ENCODE assay signal across 8 mouse cellular contexts in the genomic region with DNA sequence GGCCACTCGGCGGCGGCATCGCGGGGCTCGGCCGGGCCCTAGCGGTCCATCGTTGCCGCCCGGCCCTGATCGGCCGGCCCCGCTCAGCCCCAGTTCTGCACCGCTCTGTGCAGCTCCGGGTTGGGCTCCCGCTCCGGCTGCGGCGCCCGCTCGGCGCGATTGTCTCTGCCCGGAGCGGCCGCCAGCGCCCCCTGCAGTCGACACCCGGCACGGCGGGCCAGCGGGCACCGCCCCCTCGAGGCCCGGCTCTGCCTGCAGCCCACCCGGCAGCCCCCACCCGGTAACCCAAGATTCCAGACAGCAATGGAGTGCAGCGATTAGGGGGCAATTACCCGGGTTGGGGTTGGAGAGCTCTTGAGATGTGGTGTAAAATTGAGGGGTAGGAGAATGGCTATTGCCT. TPM values are rescaled to one million over a fixed set of nuclear protein-coding genes. Genes with fewer than 3 reads are reported as not detected.
DNase-seq lines count a peak whose midpoint lies in the region; ATAC-seq lines count a peak whose summit lies in the region.

A gene (minus strand): TSS at position 186 of the 400 bp plus-strand sequence.

- peak within 1 kb of the TSS; percentile 90 for H3K27ac ChIP-seq in limb, embryonic 12.5 days
- peak within 1 kb of the TSS; percentile 97 for H3K27ac ChIP-seq in midbrain, embryonic 12.5 days (replicated peaks)
- peak within 1 kb of the TSS; percentile 94 for H3K27ac ChIP-seq in stomach, embryonic 15.5 days

- no peaks in the 10 kb centered on the region for H3K9me3 ChIP-seq in limb, embryonic 12.5 days
- H3K9me3 ChIP-seq in midbrain, embryonic 12.5 days: no peaks in the 10 kb centered on the region
- H3K9me3 ChIP-seq in stomach, embryonic 15.5 days: no peaks in the 10 kb centered on the region

- intact Hi-C loops in gastrocnemius, postnatal 36 days (cut with DNase I): no loop called here

- H3K9ac ChIP-seq in limb, embryonic 12.5 days (replicated peaks): peak within 1 kb of the TSS; percentile 95
- peak within 1 kb of the TSS; percentile 99 for H3K9ac ChIP-seq in midbrain, embryonic 12.5 days (replicated peaks)
- H3K9ac ChIP-seq in stomach, embryonic 15.5 days: peak within 1 kb of the TSS; percentile 97

- peaks cover 38% of the 10 kb centered on the region for H3K4me1 ChIP-seq in limb, embryonic 12.5 days (replicated peaks)
- H3K4me1 ChIP-seq in midbrain, embryonic 12.5 days: peaks cover 42% of the 10 kb centered on the region
- H3K4me1 ChIP-seq in stomach, embryonic 15.5 days: peaks cover 43% of the 10 kb centered on the region

- peaks cover 39% of the 10 kb centered on the region for H3K27me3 ChIP-seq in limb, embryonic 12.5 days
- peaks cover 43% of the 10 kb centered on the region for H3K27me3 ChIP-seq in midbrain, embryonic 12.5 days
- no peaks in the 10 kb centered on the region for H3K27me3 ChIP-seq in stomach, embryonic 15.5 days (replicated peaks)

- DNase-seq in 3T3-L1 (ENCODE audit: low read depth, low spot score): peak; percentile 63
- DNase-seq in T-cell, adult 2 months (ENCODE audit: low spot score): peak; percentile 71
- DNase-seq in embryo, embryonic 10 days (ENCODE audit: low spot score): peak; percentile 80
- DNase-seq in gastrocnemius, postnatal 36 days: peak; percentile 65 to 67
- DNase-seq in induced T-regulatory cell, adult 2 months (ENCODE audit: low read depth): peak; percentile 73

- H3K36me3 ChIP-seq in limb, embryonic 12.5 days: peaks cover 14% of the 10 kb centered on the region
- peaks cover 12% of the 10 kb centered on the region for H3K36me3 ChIP-seq in midbrain, embryonic 12.5 days
- H3K36me3 ChIP-seq in stomach, embryonic 15.5 days: peaks cover 4% of the 10 kb centered on the region; the same call in 1 of the 2 replicates

- peak; percentile 70 for ATAC-seq in limb, embryonic 12.5 days (ENCODE audit: insufficient number of reproducible peaks, insufficient read depth, low FRiP score, low TSS enrichment, low read depth)
- ATAC-seq in midbrain, embryonic 12.5 days (ENCODE audit: low FRiP score, low read depth): peak; percentile 84
- peak; percentile 59 for ATAC-seq in stomach, embryonic 15.5 days (ENCODE audit: insufficient read depth, low FRiP score, low read depth)

- under 1% methylated on average over 39 of the region's 40 CpGs for WGBS in limb, embryonic 12.5 days
- WGBS in midbrain, embryonic 12.5 days: under 1% methylated on average over 40 of the region's 40 CpGs
- WGBS in stomach, embryonic 15.5 days: under 1% methylated on average over 40 of the region's 40 CpGs

- H3K4me3 ChIP-seq in limb, embryonic 12.5 days (replicated peaks): peak within 1 kb of the TSS; percentile 95
- peak within 1 kb of the TSS; percentile 92 for H3K4me3 ChIP-seq in midbrain, embryonic 12.5 days
- H3K4me3 ChIP-seq in stomach, embryonic 15.5 days (replicated peaks): peak within 1 kb of the TSS; percentile 93

- peak within 1 kb of the TSS; percentile 93 for H3K4me2 ChIP-seq in limb, embryonic 12.5 days
- peak within 1 kb of the TSS; percentile 86 for H3K4me2 ChIP-seq in midbrain, embryonic 12.5 days (replicated peaks)
- peak within 1 kb of the TSS; percentile 91 for H3K4me2 ChIP-seq in stomach, embryonic 15.5 days

RNA-seq across cellular contexts. Expression of the gene that starts here (rescaled TPM):
- 1 to 10 TPM; 1.4 to 1.6 TPM for total RNA-seq in gastrocnemius, postnatal 36 days (2021)
- 9.7 and 10.7 TPM in 2 replicates for polyA plus RNA-seq in limb, embryonic 12.5 days (2016; fragmentation: Nextera tagmentation; extraction: Ambion mirVana)
- 17.6 and 18.0 TPM in 2 replicates for polyA plus RNA-seq in midbrain, embryonic 12.5 days (2016; fragmentation: Nextera tagmentation; extraction: Ambion mirVana)
- 5.5 and 6.1 TPM in 2 replicates for polyA plus RNA-seq in stomach, embryonic 15.5 days (2015; fragmentation: Nextera tagmentation; extraction: Ambion mirVana)

Comparison
In these comparisons a context has a peak if more than half of its experiments do, and no peak if none do; other contexts are left out.
1. Peak in every context shown above with its lines: DNase-seq, ATAC-seq, H3K4me3 ChIP-seq and H3K27ac ChIP-seq.